Mouse (Mus musculus) heart, postnatal 36 days (tissue): ENCODE results near the gene Use1. TPM values are rescaled to one million over a fixed set of nuclear protein-coding genes. Genes with fewer than 3 reads are reported as not detected.
A peak's percentile ranks its signal among the peaks of the same experiment; 100 is the strongest.
"Not testable (repeated sequence)": the region's sequence is repeated elsewhere in the genome, so short reads cannot be mapped to it uniquely, and the experiment has no call there.

Experiments
- DNase-seq, 2 experiments: peaks; one replicate each; pipeline ENCODE4 v3.0.0; 2021 to 2022
- intact Hi-C: fragments of 180-260 bp; cut with DNase I; formaldehyde crosslinking; loops from one replicate; pipeline ENCODE4 v1.15.1; 2025
- total RNA-seq, 2 experiments: library from RNA; stranded (reverse); gene quantifications; 2 replicates each; pipeline ENCODE4 v1.2.3; 2021

Gene Use1
- total RNA-seq = 100 to 1,000 TPM; 148 to 149 TPM

DNA sequence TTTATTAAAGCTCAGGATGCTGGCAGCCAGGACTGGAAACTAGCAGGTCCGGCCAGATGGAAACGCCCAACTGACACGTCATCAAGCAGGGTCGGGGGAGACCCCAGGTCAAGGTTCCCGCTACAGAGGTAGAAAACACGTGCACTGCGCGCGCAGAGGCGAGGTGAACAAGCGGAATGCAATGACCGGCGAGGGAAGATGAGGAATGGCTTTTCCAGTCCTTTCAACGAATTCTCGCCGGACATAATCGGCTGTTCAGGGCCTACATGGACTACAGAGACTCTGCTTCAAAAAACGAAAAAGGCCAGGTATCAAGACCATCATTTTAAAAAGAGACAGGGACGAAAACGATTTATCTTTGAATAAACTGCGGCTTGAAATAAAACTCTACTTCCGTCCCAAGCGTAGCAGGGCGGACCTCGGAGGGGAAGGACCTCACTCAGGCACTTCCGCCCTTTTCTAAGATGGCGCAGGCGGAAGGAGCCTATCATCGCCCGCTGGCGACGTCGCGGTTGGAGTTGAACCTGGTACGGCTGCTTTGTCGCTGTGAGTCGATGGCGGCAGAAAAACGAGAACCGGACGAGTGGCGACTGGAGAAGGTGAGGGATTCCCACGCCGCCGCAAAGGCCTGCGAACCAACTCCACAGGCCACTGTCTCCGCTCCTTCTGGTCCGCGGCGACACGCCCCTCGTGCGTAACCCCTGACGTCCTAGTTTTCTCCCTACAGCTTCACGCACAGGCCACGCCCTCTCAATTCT is at the start of gene Use1:
TSS of gene Use1 (plus strand) at position 78 of the 758 bp plus-strand sequence.
- DNase-seq = peak; percentile 93
- intact Hi-C loops = loop anchor here (5.0 kb wide), 2 partner anchors 95 to 120 kb away; partner anchors contain the start of genes Abhd8, Ano8, Gtpbp3 and Mrpl34

DNA sequence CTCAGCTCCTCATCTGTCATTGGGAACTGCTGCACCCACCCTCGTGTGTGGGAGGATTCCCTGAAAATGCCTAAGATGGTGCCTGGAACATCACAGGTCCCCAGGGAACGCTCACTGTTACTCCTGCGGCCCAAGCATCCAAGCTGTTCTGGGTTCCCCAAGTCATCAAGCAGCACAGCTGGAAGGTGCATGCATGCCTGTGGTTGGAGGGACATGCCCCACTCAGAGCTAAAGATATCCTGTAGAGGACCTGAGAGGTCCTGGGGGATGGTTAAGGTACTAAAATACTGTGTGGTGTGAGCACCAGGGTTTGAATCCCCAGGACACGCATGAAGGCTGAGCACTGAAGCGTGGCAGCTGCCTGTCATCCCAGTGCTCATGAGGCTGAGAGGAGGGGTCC is 48.0 kb upstream of the Use1 start:
- DNase-seq, intact Hi-C loops: not testable (repeated sequence)

DNA sequence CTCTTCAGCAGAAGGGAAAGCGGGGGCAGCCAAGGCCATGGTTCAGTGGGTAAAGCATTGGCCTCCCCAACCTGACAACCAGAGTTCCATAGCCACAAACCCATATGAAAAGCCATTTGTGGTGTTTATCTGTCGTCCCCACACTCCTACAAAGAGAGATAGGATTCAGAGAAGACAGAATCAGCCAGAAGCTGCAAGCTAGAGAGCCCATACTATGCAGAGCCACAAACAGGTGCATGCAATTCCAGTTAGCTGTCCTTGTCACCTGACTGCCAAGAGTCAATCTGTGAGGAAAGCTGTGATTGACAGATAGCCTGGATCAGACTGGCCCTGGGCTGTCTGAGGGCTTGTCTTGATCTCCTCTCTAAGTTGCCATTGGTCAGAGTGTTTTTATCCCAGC is 46.9 kb upstream of the Use1 start:
- DNase-seq, intact Hi-C loops: not testable (repeated sequence)

DNA sequence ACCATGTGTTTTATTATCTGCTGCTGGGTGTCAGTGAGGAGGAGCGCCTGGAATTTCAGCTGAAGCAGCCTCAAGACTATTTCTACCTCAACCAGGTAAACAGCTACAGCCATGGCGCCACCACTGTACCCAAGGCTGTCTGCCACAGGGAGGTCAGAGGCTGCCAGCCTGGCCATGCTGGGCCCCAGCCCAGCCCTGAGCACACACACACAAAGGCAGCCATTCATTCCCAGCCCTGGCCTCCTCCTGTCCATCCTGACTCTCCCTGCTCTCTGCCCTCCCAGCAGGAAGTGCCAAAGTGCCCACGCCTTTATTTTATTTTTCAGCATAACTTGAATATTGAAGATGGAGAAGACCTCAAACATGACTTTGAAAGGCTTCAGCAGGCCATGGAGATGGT is 43.7 kb upstream of the Use1 start:
- no peak for DNase-seq
- intact Hi-C loops = no loop called here

DNA sequence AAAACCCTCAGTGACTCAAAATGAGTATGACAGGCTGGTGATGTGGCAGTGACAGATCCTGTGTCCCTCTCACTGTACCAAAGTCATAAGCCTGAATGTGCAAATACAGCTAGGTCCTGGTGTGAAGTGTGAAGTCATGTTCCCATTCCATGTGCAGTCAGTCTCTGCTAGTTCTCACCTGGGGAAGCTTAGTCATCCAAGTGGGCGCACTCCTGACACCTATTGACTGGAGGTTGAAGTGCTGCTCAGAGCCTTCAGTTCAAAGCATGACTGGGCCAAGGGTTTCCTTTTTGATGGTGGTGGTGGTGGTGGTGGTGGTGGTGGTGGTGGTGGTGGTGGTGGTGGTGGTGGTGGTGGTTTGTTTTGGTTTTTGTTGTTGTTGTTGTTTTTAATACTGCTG is 41.8 kb upstream of the Use1 start:
- peak in 1 of 2 experiments; percentile 54 for DNase-seq

DNA sequence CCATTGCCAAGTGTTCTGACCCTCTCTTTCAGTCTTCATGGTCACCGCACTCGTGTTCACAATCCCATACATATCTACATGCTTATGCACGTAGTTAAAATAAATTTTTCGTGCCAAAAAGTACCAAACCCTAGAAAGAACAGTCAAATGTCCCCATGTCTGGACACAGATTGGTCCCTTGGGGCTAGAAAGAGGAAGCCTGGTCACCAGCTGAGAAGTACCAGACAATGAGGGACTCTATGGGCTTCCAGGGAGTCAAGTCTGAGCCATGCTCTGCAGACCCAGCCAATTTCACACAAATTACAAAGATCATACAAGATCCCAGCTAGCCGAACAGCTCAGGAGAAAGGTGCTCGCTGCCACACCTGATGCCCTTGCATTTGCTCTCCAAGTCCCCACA is 28.8 kb upstream of the Use1 start:
- intact Hi-C loops = not testable (repeated sequence)

More for the DNA sequence above, 41.8 kb upstream of the Use1 start:
- intact Hi-C loops = loop anchor here (2.0 to 5.0 kb wide), 3 partner anchors 52 to 428 kb away; partner anchors contain the start of genes Haus8, Myo9b and Rpl18a

DNA sequence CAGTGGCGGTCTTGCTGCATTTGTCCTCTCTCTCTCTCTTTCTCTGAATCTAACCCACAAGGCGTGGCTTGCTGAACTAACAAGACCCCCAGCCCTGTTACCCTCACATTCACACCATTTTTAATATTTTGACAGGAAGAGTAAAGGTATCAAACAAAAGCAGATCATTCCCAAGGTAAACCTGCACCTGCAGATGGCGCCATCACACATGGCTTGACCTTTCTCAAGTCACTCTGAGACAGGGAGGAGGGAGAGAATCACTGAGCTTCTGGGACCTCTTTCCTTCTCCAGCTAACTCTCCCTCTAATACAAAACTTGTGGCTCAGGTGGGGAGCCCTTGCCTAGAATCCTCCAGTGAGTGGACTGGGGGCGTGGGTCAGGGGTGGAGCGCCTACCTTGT is 26.0 kb upstream of the Use1 start:
- peak in 1 of 2 experiments; percentile 39 for DNase-seq

More for the DNA sequence above, 28.8 kb upstream of the Use1 start:
- not testable (repeated sequence) for DNase-seq

DNA sequence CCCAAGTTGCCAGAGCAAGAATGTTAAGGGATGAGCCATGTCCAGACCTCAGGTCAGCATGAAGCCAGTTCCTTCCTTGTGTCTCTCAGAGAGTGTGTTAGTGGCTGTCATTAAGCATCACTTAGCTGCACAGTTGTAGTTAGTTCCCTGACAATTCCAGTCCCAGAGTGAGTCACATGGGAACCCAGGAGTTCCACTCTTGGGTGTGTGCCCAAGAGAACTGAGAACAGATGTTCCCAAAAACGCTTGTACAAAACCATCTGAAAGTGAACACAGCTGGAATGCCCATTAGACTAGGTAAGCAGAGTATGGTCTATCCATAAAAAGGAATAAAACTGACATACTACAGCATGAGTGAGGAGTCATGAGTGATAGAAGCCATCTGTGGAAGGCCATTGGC is 20.1 kb upstream of the Use1 start:
- intact Hi-C loops = no loop called here
- no peak for DNase-seq

More for the DNA sequence above, 26.0 kb upstream of the Use1 start:
- intact Hi-C loops = loop anchor here (2.0 kb wide), 1 partner anchor 66 kb away; the partner anchor contains the start of gene Ankle1

DNA sequence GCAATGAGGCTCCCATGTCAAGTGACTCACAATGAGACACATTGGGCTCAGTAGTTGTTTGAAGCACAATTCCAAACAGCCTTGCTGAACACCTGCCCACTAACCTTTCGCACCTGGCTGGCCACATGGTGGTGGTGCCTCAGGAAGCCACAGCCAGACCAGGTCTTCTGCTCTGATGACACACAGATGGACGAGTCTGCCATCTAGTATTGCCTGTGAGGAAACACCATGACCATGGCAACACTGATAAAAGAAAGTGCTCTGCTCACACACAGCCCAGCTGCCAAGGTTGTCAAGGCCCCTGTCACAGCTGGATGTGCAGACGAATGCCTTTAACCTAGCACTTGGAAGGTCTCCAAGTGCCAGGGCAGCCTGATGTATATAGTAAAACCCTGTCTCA is 15.5 kb upstream of the Use1 start:
- DNase-seq = no peak

DNA sequence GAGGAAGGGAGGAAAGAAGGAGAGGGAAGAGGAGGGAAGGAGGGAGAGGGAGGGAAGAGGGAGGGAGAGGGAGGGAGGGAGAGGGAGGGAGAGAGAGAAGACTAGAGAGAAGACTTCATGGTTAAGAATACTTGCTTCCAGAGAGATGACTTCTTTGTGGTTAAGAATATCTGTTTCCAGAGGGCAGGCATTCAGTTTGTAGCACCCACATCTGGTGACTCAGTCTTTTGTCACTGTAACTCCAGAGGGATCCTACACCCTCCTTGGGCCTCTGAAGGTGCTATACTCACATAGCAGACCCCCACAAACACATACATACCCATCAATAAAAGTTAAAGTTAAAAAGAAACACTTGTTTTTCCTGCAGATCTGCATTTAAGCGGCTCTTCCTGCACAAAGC is 15.1 kb upstream of the Use1 start:
- intact Hi-C loops = no loop called here

More for the DNA sequence above, 15.5 kb upstream of the Use1 start:
- intact Hi-C loops = no loop called here

DNA sequence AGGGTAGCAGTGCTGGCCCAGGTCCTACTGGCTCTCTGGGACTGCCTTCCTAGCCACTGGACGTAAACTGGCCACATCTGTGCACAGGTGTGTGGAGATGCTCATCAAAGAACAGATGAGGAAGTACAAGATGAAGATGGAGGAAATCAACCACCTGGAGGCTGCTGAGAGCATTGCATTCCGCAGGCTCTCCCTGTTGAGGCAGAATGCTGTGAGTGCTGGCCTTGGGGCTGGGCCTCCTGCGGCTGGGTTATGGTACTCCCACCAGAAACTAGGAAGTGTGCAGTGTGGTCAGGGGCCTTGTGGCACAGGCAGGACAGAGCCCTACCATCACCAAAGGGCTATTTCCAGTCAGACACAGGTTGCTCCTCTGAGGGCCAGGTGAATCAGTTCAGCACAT is 8.6 kb upstream of the Use1 start:
- intact Hi-C loops = no loop called here
- no peak for DNase-seq

More for the DNA sequence above, 15.1 kb upstream of the Use1 start:
- DNase-seq = no peak

DNA sequence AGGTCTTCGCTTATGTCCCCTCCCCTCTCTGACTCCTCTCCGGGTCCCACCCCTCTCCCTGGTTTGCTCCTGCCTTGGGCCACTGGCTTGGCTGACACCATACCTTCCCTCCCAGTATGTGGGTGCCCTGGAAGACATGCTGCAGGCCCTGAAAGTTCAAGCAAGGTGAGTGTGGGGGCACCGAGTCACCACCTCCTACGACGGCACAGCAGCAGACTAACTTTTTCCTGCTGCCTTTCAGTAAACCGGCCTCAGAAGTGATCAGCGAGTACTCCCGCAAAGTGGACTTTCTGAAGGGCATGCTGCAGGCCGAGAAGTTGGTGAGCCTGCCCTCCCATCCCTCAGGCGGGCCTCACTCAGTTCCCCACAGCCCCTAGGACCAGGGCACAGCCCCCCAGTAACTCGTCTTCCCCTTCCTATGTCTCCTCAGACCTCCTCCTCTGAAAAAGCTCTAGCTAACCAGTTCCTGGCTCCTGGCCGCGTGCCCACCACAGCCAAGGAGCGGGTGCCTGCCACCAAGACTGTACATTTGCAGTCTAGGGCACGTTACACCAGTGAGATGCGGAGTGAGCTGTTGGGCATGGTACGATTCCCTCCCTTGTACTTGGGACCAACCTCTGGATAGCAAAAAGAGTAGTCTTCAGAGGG is 1.0 kb downstream of the Use1 start:
- intact Hi-C loops = loop anchor here (5.0 kb wide), 2 partner anchors 95 to 120 kb away; partner anchors contain the start of genes Abhd8, Ano8, Gtpbp3 and Mrpl34
- DNase-seq = no peak

DNA sequence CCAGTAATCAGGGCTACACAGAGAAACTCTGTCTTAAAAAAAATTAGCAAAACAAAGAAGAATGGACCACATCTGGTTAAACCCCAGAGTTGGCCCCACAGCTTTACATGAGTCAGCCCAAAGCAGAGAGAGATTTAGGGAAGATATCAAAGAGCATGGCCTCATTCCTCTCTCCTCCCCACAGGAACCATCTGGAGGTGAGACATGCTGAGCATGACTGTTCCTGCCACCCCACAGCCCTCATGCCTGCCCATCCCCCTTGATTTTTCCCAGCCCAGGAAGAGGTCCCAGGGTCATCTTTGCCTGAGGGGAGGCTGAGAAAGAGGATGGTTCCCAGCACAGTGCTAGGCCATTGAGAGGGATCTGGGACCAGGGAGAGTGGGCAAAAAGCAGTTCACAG is 1.7 kb downstream of the Use1 start:
- intact Hi-C loops = loop anchor here (5.0 kb wide), 2 partner anchors 94 to 119 kb away; partner anchors contain the start of genes Abhd8, Ano8, Gtpbp3 and Mrpl34
- no peak for DNase-seq

DNA sequence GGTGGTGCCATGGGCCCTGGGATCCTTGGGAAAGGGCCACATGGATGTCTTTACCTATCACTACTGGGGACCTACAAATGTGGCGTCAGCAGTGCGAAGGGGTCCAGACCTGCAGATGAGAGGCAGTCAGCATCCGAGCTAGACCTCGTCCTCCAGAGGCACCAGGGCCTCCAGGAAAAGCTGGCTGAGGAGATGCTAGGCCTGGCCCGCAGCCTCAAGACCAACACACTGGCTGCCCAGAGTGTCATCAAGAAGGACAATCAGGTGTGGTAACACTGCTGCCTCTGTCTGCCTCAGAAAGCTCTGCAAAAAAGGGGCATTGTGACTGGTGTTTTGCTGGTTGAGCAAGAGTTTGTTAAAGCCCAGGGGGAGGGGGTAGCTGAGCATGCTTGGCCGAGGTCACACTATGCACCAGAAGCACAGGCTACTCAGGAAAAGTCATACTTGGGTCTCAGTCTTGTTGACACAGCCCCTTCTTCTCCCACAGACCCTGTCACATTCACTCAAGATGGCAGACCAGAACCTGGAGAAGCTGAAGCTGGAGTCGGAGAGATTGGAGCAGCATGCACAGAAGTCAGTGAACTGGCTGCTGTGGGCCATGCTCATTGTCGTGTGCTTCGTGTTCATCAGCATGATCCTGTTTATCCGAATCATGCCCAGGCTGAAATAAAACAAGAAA is 2.5 kb downstream of the Use1 start:
- intact Hi-C loops = loop anchor here (5.0 kb wide), 2 partner anchors 93 to 118 kb away; partner anchors contain the start of genes Abhd8, Ano8, Gtpbp3 and Mrpl34
- no peak for DNase-seq

DNA sequence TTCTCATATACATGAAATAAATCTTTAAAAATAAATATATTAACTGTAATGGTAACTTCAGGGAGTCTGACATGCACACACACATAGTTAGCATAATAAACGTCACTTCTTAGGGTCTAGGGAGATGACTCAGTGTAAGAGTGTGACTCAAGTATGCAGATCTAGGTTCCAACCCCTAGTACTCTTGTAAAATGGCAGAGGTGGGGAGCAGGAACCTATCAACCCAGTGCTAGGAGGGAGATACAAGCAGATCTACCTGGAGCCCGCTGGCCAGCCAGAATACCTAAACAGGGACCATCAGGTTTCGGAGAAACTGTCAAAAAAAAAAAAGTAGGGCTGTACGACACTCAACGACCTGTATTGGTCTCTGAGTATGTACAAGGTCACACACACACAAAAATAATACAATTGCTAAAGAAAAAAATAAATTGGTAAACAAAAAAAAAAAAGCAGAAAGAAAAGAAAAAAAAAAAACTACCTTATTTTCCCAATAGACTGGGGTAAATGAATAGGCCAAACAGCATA is 4.1 kb downstream of the Use1 start:
- intact Hi-C loops = loop anchor here (1.0 kb wide), 1 partner anchor 36 kb away; the partner anchor contains the start of gene Ankle1
- DNase-seq = no peak

DNA sequence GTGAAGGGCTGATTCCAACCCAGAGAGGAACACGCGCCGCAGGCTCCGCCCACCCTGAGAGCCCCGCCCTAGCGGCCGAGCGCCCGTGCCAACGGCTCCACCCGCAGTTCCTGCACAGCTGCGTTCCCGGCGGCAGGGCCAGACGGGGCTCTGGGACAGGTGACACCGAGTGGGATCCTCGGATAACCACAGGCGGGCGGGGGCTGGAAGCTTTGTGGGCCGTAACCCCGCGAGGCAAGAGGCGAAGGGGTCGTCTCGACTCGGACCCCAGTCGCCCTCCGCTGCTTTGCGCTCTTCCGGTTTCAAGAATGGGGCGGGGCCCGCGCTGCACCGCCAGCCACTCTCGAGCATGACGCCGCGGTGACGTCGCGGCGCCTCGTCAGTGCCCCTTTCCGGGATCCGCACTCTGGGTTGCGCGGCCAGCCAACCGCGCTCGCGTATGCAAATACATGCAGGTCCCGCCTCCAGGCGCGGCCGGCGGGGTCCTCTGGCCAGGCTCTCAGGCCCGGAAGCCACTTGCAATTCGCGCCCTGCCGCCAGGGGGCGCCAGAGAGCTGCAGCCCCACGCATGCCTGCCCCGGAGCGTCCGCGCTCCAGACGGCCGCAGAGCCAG is 4.7 kb downstream of the Use1 start, which contains the start of gene Ocel1:
TSS of gene Ocel1 (plus strand) at position 63 of the 613 bp plus-strand sequence.
- peak; percentile 96 to 99 for DNase-seq
- intact Hi-C loops = loop anchor here (1.0 kb wide), 1 partner anchor 35 kb away; the partner anchor contains the start of gene Ankle1

DNA sequence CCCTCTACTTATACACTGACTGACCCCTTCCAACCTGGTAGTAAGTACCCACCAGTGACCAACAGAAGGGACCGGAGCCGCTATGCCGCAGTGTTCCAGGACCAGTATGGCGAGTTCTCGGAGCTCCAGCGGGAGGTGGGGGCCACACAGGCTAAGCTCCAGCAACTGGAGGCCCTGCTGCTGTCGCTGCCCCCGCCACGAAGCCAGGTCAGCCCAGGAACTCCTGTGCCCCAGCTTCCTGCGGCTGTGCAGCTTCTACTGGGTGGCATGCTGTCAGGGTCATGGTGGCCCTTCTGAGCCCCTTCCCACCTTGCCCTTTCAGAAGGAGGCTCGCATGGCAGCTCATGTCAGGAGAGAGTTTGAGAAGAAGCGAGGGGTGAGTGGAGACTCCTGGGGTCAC is 5.8 kb downstream of the Use1 start:
- intact Hi-C loops = no loop called here
- no peak for DNase-seq

DNA sequence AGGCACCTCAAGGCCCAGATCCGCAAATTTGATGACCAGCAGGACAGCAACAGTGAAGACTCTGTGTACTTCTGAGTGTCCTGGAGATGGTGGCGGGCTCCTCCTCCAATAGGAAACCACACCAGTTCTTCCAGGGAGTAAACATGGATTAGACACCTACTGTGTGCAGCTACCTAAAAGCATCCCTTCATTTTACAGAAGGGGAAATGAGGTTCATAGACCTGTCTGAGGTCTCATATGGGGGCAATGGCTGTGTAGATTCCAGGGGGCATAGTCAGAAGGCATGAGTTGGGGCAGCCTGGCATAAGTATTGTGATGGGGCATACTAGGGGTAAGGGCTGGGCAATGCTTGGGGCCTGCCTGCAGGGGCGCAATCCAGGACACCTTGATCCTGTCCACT is 6.4 kb downstream of the Use1 start:
- intact Hi-C loops = no loop called here
- no peak for DNase-seq

DNA sequence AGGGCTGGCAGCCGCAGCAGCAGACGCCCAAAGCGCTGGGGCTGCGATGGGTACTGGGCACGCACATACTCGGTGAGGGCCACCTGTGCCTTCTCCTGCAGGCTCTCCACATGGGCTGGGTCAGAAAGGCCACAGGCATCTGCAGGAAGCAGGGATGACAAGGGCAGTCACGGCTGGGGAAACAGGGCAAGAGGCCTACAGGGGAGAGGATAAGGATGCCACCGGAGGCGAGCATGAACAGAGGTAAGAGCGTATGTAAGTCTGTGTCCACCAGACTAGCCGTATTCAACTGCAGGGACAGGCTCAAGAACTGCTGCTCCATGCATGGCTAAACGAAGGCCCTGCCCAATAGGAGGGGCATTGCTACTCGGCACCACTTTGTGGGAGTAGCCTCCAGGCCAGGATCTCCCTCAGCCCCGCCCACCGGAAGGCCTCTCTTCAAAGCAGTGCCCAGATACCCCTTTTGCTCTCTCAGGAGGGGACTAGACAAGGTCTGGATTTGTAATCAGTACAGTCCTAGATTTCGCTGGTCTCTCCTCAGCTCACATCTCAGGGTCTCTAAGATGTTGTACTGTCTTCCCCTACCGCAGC is 8.1 kb downstream of the Use1 start:
- no peak for DNase-seq
- intact Hi-C loops = no loop called here
